Mouse (Mus musculus) erythroblast, embryonic 14.5 days (primary cell): ENCODE measurements around the gene Wdr41.

ENCODE experiments used
- GATA1 ChIP-seq: IDR thresholded peaks from 2 replicates; pipeline ENCODE4 v1.6.1; 2012; ENCODE audit warnings: low read length, inconsistent platforms, mixed read lengths
- TAL1 ChIP-seq: IDR thresholded peaks from 3 replicates; pipeline ENCODE4 v1.6.1; 2012; ENCODE audit warnings: low read length, inconsistent platforms, mixed read lengths

- TF ChIP-seq TAL1: no peak
- TF ChIP-seq GATA1: no peak
These were observed 76.3 kb downstream of the Wdr41 start for GRCm38 (mm10) chr13:95052421-95052820.
